Mouse (Mus musculus) liver, embryonic 11.5 days (tissue): Measurements from ENCODE around the gene Chchd3. TPM values are rescaled to one million over a fixed set of nuclear protein-coding genes. Genes with fewer than 3 reads are reported as not detected.

ENCODE experiments used
- ATAC-seq: fragments of 200-750 bp; cut with Nextera tagmentation; replicated peaks from 2 replicates; pipeline ENCODE4 v1.8.0; 2017; ENCODE audit warnings: moderate number of reproducible peaks, mild to moderate bottlenecking, moderate TSS enrichment, moderate library complexity; ENCODE audit not compliant: low FRiP score
- DNase-seq: peaks from one replicate; pipeline ENCODE4 v3.0.0-alpha.2; 2017; ENCODE audit warnings: low spot score
- H3K27ac ChIP-seq: fragments of 300-500 bp; sonication (generic); 2 replicates; pipeline ENCODE4 v1.5.1; 2014; ENCODE audit warnings: mild to moderate bottlenecking, low read depth, low read length, control low read depth
- H3K27me3 ChIP-seq: fragments of 300-500 bp; sonication (generic); replicated peaks from 2 replicates; pipeline ENCODE4 v1.6.1; 2014; ENCODE audit warnings: low read length, mixed read lengths; ENCODE audit not compliant: control insufficient read depth, insufficient read depth
- H3K36me3 ChIP-seq: fragments of 300-500 bp; sonication (generic); 2 replicates; pipeline ENCODE4 v1.6.1; 2014; ENCODE audit warnings: mild to moderate bottlenecking, low read length, moderate library complexity, mixed read lengths; ENCODE audit not compliant: control insufficient read depth, insufficient read depth
- H3K4me1 ChIP-seq: fragments of 300-500 bp; sonication (generic); replicated peaks from 2 replicates; pipeline ENCODE4 v1.6.1; 2014; ENCODE audit warnings: low read length, mixed read lengths; ENCODE audit not compliant: control insufficient read depth, insufficient read depth
- H3K4me2 ChIP-seq: fragments of 300-500 bp; sonication (generic); 2 replicates; pipeline ENCODE4 v1.6.1; 2014; ENCODE audit warnings: mild to moderate bottlenecking, control low read depth, moderate library complexity
- H3K4me3 ChIP-seq: fragments of 300-500 bp; sonication (generic); 2 replicates; pipeline ENCODE4 v1.5.1; 2014; ENCODE audit warnings: low read depth, low read length, control low read depth
- H3K9ac ChIP-seq: fragments of 300-500 bp; sonication (generic); 2 replicates; pipeline ENCODE4 v1.6.1; 2014; ENCODE audit warnings: low read depth, low read length, control low read depth
- H3K9me3 ChIP-seq: fragments of 300-500 bp; sonication (generic); 2 replicates; pipeline ENCODE4 v1.6.1; 2016; ENCODE audit warnings: low read length, inconsistent platforms, mixed read lengths; ENCODE audit not compliant: control insufficient read depth
- WGBS: fragments of 180-500 bp; shearing (Covaris S2); extraction: QIAGEN DNeasy Blood & Tissue Kit; methylation state at CpG from one replicate; pipeline ENCODE4 v1.1.7; 2014; 5-methylcytosine and 5-hydroxymethylcytosine counted together
- polyA plus RNA-seq: library from polyadenylated mRNA; unstranded; fragments of >200 nt; fragmentation: Nextera tagmentation; extraction: Ambion mirVana; gene quantifications from 2 replicates; pipeline ENCODE4 v1.2.1, GENCODE M21; 2014

The Chchd3 gene
- polyA plus RNA-seq, 1 experiment from 2014 or later: 149 TPM

GRCm38 (mm10) chr6:32993847-32994246 lies 66.2 kb downstream of the Chchd3 start:
- H3K9me3 ChIP-seq: no peaks in the 10 kb centered on the region
- 90% methylated on average over 1 of the region's 1 CpGs for WGBS
- DNase-seq: no peak
- no peak overlapping the region for H3K4me3 ChIP-seq
- no peak overlapping the region for H3K4me2 ChIP-seq
- H3K27ac ChIP-seq: no peak overlapping the region
- no peaks in the 10 kb centered on the region for H3K27me3 ChIP-seq
- no peak overlapping the region for H3K9ac ChIP-seq
- no peaks in the 10 kb centered on the region for H3K36me3 ChIP-seq
- H3K4me1 ChIP-seq: no peaks in the 10 kb centered on the region
- no peak for ATAC-seq

DNA sequence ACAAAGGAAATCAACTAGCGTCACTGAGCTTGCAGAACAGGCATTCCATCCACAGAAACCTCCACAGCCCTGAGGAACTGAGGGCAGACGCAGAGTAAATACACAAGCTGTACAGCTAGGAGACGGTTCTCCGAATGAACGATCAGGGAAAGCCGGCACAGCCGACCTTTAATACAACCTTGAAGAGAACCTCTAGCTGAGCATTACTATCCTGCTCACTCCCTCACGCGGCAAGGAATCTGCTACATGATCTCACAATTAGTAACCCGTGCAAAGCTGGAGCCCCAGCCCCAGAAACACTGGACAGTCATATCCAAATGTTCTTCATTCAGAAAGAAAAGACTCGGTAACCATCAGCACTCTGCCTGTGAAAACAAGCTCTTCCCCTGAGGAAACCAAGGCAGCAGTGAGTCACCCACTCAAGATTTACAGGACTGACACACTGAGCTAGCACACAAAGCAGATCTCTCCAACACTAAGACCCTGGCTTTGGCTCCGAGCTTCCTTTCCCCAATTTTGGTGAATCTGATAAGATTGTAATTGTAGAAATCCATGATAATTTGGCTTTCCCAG lies 69.9 kb downstream of the Chchd3 start:
- no peak overlapping the region for H3K9ac ChIP-seq
- no peaks in the 10 kb centered on the region for H3K4me1 ChIP-seq
- H3K36me3 ChIP-seq: no peaks in the 10 kb centered on the region
- no peak overlapping the region for H3K27ac ChIP-seq
- no peak overlapping the region for H3K4me2 ChIP-seq
- WGBS: 80% methylated on average over 12 of the region's 12 CpGs
- no peaks in the 10 kb centered on the region for H3K27me3 ChIP-seq
- no peaks in the 10 kb centered on the region for H3K9me3 ChIP-seq
- ATAC-seq (no peak), DNase-seq (no peak)
- no peak overlapping the region for H3K4me3 ChIP-seq

DNA sequence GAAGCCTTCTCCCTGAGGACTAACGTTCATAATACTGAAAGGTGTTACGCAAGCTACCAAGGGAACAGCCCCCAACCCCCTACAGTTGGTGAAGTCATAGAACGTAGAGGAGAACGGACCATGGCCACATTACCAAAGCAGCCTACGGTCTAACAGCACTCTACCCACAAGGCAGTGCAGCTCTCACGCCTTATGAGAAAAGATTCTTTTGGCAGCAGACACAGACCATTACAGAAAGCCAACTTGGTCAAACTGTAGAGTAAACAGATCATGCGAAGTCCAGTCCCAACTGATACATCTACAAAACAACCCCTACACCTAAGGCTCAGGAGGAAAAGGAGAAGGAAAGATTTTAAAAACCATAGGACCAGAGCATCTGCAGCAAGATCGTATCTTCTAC lies 71.5 kb downstream of the Chchd3 start:
- 88% methylated on average over 8 of the region's 8 CpGs for WGBS
- Histone ChIP-seq H3K4me3 (no peak overlapping the region), H3K9me3 (no peaks in the 10 kb centered on the region), H3K9ac (no peak overlapping the region), H3K36me3 (no peaks in the 10 kb centered on the region), H3K4me2 (no peak overlapping the region), H3K4me1 (no peaks in the 10 kb centered on the region), H3K27me3 (no peaks in the 10 kb centered on the region), H3K27ac (no peak overlapping the region)
- DNase-seq (no peak), ATAC-seq (no peak)

- 85% methylated on average over 5 of the region's 5 CpGs for WGBS
- no peak overlapping the region for H3K27ac ChIP-seq
Measured at GRCm38 (mm10) chr6:32983876-32984275, 76.2 kb downstream of the Chchd3 start.

DNA sequence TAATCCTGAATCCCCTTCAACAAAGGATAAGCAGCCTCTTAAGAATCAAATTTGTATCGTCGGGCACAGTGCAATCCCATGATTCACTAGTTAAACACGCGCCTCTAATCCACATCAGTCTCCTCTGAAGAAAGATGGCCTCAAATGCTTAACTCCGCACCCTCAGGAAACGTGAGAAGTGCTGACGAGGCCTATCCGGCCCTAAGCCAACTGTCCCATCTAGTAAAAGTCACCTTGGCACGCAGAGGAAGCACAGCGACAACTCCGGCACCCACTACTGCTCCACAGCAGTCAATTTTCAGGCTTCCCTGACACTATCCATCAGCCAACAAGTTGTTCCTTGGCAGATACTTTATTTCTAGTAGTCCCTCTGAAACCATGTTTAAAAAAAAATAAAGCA lies 78.8 kb downstream of the Chchd3 start:
- Histone ChIP-seq H3K4me3 (no peak overlapping the region), H3K27ac (no peak overlapping the region), H3K9ac (no peak overlapping the region), H3K4me2 (no peak overlapping the region), H3K4me1 (no peaks in the 10 kb centered on the region), H3K27me3 (no peaks in the 10 kb centered on the region), H3K9me3 (no peaks in the 10 kb centered on the region), H3K36me3 (no peaks in the 10 kb centered on the region)
- WGBS: 82% methylated on average over 11 of the region's 11 CpGs
- no peak for DNase-seq
- no peak for ATAC-seq

More at GRCm38 (mm10) chr6:32983876-32984275, 76.2 kb downstream of the Chchd3 start:
- Histone ChIP-seq H3K9ac (no peak overlapping the region), H3K9me3 (no peaks in the 10 kb centered on the region), H3K36me3 (no peaks in the 10 kb centered on the region), H3K4me2 (no peak overlapping the region), H3K4me1 (no peaks in the 10 kb centered on the region), H3K27me3 (no peaks in the 10 kb centered on the region), H3K4me3 (no peak overlapping the region)
- DNase-seq (no peak), ATAC-seq (no peak)

DNA sequence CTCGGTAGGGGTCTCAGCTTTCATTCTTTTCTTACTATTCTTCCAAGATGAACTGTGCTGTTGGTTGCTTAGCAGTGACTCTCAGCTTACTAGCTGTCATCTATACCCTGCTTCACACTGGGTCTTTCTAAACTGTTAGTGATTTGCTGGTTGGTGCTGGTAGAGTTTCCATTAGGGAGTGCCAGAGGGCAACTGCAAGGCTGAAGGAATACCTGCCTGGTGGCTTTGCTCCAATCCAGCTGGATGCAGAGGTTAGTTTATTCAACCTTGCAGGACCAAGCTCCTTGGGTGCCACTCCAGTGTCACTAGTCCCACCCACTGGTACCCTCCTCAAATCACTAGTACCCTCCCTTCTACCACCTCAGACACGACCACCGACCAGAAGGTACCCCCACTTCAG lies 81.2 kb downstream of the Chchd3 start:
- 89% methylated on average over 3 of the region's 3 CpGs for WGBS
- H3K4me3 ChIP-seq: no peak overlapping the region
- H3K9ac ChIP-seq: no peak overlapping the region
- H3K4me1 ChIP-seq: no peaks in the 10 kb centered on the region
- H3K36me3 ChIP-seq: no peaks in the 10 kb centered on the region
- DNase-seq (no peak), ATAC-seq (no peak)
- no peaks in the 10 kb centered on the region for H3K9me3 ChIP-seq
- H3K27ac ChIP-seq: no peak overlapping the region
- H3K4me2 ChIP-seq: no peak overlapping the region
- H3K27me3 ChIP-seq: no peaks in the 10 kb centered on the region

- Histone ChIP-seq H3K9ac (no peak overlapping the region), H3K4me1 (peaks cover 8% of the 10 kb centered on the region; the same call in 1 of the 2 replicates), H3K9me3 (no peaks in the 10 kb centered on the region), H3K4me3 (no peak overlapping the region), H3K4me2 (no peak overlapping the region), H3K27ac (no peak overlapping the region), H3K36me3 (no peaks in the 10 kb centered on the region), H3K27me3 (no peaks in the 10 kb centered on the region)
- ATAC-seq: no peak
- no peak for DNase-seq
Measured at GRCm38 (mm10) chr6:32971926-32972325, 88.1 kb downstream of the Chchd3 start.

GRCm38 (mm10) chr6:32968971-32969370 lies 91.1 kb downstream of the Chchd3 start:
- DNase-seq: no peak
- H3K4me1 ChIP-seq: peaks cover 8% of the 10 kb centered on the region; the same call in 1 of the 2 replicates
- H3K9me3 ChIP-seq: no peaks in the 10 kb centered on the region
- H3K9ac ChIP-seq: no peak overlapping the region
- ATAC-seq: no peak
- H3K27ac ChIP-seq: no peak overlapping the region
- no peaks in the 10 kb centered on the region for H3K27me3 ChIP-seq
- H3K4me2 ChIP-seq: no peak overlapping the region
- H3K4me3 ChIP-seq: no peak overlapping the region
- peaks cover 2% of the 10 kb centered on the region; the same call in 1 of the 2 replicates for H3K36me3 ChIP-seq
- WGBS: 72% methylated on average over 2 of the region's 2 CpGs

- Histone ChIP-seq H3K36me3 (peaks cover 2% of the 10 kb centered on the region; the same call in 1 of the 2 replicates), H3K27ac (no peak overlapping the region), H3K27me3 (no peaks in the 10 kb centered on the region), H3K4me1 (0 out of 2 replicates have a peak, but pooled peaks cover 2% of the 10 kb centered on the region), H3K4me2 (no peak overlapping the region), H3K4me3 (no peak overlapping the region), H3K9me3 (no peaks in the 10 kb centered on the region), H3K9ac (no peak overlapping the region)
- WGBS: 79% methylated on average over 3 of the region's 3 CpGs
- no peak for DNase-seq
- no peak for ATAC-seq
Measured at GRCm38 (mm10) chr6:32962048-32962447, 98.0 kb downstream of the Chchd3 start.
